Mouse (Mus musculus): ENCODE data around the gene Gm42372.

DNA sequence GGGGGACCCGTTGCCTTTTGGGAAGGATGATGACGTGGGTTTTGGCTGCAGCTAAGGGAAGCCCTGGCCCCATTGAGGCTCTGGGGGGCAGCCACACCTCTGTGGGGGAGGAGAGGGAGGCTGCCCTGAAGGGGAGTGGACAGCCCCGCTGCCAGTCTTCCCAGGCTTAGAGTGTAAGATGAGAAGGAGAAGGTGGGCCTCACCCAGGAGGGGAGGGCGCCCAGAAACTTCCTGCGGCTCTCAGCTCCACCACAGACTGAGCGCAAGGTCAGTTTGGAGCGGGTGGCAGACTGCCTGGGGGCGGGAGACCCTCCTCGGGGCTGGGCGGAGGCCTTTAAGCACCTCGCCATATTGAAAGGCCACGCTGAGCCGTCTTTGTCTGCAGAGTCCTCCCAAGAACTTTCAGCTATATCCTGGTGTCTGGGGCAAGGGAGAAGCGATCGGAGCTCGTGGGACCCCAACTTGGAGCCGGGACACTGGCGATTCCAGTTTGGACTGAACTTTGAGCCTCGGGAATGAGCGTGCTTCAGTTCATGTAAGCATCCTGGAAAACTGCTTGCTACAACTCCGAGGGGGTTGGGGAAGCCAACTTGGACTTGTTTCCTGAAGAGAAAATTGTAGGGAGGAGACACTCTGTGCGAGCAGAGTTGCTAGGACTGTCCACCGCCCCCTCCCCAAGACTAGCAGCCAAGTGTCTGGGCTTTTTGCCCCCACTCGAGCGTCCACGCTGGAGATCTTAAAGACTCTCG is 10.9 kb downstream of the Gm42372 start:
- TF ChIP-seq CTCF (IDR thresholded peaks at IDR 0.05; ENCODE audit: extremely low read depth, insufficient read depth, insufficient read length, insufficient replicate concordance): no peak
- no peak for TF ChIP-seq POLR2A (IDR thresholded peaks at IDR 0.05; ENCODE audit: low read depth, low read length)

All from spleen, adult 2 months (tissue).